Mouse (Mus musculus) adrenal gland (tissue): ENCODE data around the gene Nup98.

Experiments
- intact Hi-C: fragments of 180-260 bp; cut with DNase I; formaldehyde crosslinking; loops from one replicate; pipeline ENCODE4 v1.15.1; 2025

Gene Nup98

DNA sequence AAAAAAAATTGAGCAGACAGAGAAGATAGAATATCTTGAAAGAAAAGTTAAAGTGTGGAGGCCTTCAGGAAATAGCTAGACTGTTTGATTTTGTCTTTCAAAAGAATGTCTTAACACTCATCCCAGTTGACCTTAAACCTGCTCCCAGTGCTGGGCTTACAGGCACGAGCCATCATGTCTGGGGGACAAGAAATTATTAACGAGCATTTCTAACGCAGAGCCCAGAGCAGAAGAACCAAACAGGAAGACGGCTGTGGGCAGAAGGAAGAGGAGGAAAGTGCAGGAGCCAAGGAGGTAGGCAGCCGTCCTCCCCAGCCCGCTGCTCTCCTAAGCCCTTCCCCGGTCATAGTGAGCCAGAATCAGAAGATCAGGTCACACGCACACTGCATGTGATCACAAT lies 129.7 kb downstream of the Nup98 start:
- intact Hi-C loops = no loop called here

DNA sequence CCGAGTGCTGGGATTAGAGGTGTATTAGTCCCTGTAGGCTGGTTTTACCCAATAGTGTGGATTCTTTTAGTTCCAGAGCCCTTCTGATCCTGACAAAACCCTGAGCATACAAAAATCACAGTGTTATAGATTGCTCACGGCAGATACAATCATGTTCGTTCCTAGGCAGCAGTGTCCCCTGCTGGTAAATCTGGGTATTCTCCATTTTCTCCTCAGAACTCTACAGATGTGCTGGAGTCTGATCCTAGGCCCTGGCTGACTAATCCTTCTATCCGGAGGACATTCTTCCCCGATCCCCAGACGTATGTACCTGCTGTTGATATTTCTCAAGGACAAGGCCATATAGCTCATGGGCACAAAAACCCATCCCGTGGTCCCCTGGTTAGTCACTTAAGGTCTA lies 131.5 kb downstream of the Nup98 start:
- intact Hi-C loops = loop anchor here (5.0 to 10.0 kb wide), 3 partner anchors 81 to 424 kb away; no protein-coding TSS in a partner anchor

DNA sequence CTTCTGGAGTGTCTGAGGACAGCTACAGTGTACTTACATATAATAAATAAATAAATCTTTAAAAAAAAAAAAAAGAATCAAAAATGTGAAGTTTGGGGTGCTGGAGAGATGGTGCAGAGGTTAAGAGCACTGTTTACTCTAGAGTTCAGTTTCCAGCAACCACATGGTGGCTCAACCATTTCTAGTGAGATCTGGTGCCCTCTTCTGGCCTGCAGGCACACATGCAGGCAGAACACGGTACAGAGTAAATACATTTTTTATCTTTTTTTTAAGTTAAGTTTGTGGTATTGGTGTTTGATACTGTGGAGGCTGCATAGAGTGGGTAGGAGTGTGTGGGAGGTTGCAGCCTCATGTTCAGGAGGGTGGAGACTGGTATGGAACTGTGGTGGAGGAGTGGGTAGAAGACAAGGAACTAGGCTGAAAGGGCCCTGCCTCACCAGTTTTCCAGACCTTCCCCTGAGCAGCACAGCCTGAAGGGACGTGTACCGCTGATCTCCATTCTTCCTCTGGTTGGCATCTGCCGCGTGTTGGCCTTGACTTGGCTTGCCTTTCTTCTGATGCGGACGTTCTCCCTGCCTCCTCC lies 133.2 kb downstream of the Nup98 start:
- intact Hi-C loops = loop anchor here (5.0 to 10.0 kb wide), 3 partner anchors 80 to 422 kb away; no protein-coding TSS in a partner anchor
